Mouse (Mus musculus): Measurements from ENCODE around the gene Tmem268.
A peak's percentile ranks its signal among the peaks of the same experiment; 100 is the strongest.

The Tmem268 gene

GRCm38 (mm10) chr4:63558407-63559081, at the start of gene Tmem268:
Tmem268 (plus strand) TSS chr4:63558781.
- peak; percentile 66 for DNase-seq

GRCm38 (mm10) chr4:63512921-63513320, 45.7 kb upstream of the Tmem268 start:
- no peak for DNase-seq

GRCm38 (mm10) chr4:63514454-63514984, 44.1 kb upstream of the Tmem268 start:
- no peak for DNase-seq

DNA sequence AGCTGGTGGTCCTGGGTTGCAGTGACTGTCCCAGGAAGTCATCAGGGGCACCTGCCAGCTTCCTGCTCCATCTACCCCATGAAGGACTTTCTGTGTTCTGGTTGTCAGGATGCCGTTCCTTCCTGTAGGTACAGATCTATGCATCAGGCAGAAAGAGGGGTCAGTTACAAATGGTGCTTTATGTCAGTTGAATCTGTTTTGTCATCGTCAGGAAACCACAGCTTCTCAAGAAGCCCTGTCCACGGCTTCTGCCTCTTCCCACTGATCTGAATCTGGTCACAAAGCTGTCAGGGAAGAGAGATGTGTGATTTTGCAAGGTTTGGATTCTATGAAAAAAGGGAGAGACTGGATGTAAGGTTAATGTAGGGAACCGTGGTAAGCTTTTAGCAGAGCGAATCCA, 43.6 kb upstream of the Tmem268 start:
- no peak for DNase-seq

- DNase-seq = no peak
Observed at GRCm38 (mm10) chr4:63521813-63522419, 36.7 kb upstream of the Tmem268 start.

DNA sequence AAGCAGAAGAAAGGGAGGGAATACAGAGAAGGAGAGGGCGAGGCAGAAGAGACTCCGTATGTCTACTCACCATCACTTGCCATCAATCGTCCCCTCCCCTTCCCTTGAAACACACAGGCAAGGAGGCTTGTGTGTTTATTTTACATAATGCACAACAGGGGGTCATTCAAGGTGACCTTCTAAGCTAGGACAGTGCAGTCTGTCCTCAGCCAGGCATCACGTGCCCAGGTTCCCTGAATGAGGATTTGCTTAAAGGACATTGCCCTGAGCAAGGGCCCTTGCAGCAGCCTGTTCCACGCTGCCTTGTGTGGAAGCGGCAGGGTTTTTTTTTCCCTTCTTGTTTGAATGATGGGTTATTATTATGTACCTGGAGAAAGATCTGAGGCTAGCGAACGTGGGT, 33.1 kb upstream of the Tmem268 start:
- no peak for DNase-seq

DNA sequence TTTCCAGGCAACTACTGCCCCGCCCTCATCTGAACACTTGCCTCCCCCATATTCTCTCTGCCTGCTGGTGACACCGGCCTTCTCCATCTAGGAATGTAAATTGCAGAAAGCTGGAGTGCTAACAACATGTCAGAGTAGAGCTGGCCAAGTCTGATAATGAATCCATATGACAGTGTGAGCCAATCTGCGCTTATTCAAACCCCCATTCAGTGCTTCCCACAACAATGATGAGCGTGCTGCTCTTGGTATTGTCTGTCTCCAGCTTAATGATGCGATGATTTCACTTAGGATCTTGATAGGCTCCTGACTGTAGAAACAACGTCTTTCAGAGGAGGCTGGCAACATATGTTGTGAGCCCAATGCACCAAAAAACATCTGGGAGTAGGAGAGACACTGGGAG, 29.6 kb upstream of the Tmem268 start:
- no peak for DNase-seq

DNA sequence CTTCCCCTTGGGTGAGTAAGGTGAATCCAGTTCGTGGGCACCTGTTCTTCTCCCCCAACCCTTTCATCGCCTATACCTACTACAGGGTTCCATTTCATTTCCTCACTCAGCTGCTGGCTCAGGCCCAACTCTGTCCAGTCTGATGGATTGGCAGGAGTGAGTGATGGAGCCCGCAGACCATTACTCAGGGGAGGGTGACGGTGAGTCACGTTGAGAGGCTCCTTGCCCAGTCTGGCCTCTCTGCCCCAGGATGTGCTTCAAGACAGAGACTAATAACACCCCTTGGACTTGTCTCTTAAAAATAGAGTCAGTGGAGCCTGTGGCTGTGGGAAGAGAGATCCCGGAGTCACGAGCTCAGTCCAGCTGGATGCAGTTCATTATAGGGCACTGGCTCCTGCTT, 28.2 kb upstream of the Tmem268 start:
- no peak for DNase-seq

- DNase-seq = no peak
Observed at GRCm38 (mm10) chr4:63537602-63538001, 21.0 kb upstream of the Tmem268 start.

DNA sequence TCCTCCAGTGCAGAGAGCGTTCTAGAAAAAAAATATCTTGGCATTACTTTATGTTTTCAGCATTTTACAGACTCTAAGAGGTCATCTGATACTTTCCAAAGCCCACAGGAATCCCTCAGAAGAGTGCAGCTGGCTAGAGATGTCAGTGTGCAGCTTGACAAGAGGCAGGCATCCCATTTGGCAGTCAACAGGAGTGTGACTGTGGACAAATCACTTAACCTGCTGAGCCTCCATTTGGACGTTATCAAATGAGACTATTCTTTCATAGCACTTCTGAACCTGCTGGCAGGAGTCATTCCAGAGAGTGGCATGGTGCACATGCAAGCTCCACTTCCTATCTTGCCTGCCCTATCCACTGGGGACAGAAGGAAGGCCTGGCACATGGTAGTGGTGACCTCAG, 16.4 kb upstream of the Tmem268 start:
- no peak for DNase-seq

DNA sequence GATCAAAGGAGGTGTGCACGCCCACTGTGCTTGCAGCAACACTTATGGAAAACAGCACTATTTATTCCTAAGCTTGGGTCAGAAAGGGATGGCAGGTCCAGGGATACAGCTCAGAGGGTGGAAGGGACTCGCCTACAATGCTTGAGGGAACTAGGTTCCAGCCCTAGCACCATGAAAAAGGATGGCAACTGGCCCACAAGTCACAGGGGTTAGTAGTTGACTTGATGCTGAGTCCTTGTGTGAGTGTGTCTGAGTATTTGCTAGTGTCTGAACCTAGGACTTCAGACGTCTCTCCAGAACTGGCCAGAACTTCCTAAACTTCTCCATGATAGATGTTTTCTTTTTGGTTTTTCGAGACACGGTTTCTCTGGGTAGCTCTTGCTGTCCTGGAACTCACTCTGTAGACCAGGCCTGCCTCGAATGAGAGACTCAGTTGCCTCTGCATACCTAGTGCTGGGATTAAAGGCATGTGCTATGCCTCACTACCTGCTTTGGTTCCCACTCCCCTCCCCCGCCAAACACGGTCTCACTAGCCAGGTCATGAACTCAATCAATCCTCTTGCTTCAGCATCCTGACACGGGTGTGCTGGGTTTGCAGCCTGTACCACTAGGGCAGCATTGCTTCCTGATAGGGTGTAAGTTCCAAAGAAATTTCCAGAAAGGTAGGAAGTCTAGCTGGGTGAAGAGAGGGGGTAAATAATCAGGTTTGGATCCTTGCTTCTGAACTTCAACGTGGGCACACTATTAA, 14.7 kb upstream of the Tmem268 start:
- no peak for DNase-seq

DNA sequence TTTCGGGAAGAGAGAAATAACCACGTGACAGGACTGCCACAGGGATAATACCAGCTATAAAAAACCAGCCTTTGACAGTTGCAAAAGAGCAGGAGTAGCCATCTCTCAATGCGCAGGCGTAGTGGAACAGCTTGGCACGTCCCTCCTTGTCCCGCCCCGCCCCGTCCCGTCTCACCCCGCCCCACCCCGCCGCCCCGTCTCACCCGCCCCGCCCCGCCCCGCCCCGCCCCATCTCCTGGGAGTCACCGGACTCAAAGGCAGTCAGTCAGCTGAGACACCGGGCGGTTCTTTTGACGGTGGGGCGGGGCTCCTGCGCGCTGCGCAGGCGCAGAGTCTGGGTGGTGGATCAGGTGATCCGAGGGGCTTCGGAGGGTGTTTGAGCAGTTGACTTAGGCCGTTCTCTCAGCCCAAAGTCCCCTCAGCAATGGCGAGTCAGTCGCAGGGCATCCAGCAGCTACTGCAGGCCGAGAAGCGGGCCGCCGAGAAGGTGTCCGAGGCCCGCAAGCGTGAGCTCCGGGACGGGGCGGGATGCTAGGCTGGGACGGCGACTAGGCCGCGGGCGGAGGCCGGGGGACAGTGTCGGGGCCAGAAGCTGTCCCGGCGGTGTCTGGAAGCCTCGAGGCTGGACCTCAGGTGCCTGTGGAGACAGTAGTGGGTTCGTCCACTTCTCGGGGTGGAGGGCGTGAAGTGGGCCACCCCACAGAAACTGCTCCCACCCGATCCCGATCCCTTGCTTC, 13.9 kb upstream of the Tmem268 start, which contains the start of gene Atp6v1g1:
Gene Atp6v1g1, plus strand, starts transcription at position 279 of the 737 bp plus-strand sequence.
- peak; percentile 94 for DNase-seq

DNA sequence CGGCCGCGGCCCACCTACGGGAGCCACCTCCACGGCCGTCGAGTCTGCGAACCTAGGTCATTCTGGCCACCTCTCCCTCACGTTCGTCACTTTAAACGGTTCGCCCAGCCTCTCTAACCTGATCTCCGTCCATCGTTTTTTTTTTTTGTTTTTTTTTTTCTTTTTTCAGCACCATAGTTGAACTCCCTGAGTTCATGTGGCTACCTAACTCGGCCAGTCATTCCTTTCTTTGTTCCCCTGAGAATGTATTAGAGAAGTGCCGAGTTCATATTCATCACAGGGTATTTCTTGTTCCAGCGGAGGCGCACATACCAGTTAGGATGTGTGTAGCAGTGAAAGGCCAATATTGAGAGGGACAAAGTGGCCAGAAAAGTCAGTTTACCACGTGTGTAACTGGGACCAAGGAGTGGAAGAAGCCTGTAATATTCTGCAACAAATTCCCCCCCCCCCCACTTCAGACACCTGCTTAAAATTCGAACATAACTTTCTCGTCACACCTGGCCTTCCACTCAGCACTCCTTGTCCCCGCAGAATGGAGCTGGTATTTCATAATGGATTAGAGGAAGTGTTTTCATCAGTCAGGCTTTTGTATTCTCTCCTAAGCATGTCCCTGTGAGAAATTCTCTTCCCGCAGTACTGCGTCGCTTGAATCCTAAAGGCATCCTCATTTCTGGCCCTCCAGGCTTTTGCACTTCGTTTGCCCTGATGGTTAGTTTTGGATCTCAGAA, 13.2 kb upstream of the Tmem268 start:
- no peak for DNase-seq

DNA sequence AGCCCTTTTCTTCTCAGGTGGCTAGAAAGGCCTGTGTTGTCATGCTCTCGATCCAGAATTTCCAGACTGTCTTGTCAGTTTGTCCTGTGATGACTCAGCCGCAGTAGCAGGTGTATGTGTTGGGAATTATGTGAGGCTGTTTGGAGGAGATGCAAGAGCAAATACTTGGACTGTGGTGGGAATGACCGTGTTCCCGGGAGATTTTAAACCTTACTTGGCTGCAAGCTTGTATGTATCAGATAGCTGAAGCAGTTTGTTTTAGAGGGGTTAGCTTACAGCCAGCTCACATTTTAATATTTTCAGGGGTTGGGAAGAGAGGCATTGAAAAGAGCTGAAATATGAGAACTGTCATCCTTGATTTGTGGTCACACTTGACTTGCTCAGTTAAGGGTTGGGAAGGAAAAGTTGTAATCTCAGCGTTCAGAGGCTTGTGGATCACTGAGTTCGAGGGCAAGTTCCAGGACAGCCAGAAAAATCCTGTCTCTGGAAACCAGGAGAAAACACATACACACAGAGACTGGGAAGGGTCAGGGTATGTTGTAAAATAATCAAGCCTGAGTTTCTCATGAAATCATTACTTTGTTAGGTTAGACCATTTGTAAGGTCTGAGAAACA, 12.0 kb upstream of the Tmem268 start:
- DNase-seq = no peak

DNA sequence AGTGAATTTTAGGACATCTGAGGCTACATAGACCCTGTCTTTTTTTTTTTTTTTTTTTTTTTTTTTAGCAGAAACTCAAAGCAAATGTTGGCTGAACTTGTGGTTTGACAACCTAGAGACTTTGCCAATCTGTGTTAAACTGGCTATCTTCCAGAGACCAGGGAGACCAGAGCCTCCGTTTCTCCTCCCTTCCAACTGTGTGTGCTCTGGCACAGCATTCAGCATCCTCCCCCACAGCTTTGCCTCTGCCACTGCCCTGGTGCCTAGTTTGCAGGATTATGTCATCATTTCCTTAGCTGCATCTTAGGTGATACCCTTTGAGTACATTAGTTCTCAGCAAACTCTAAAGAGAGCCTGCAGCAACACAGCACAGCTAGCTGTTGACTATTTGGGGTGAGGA, 10.8 kb upstream of the Tmem268 start:
- DNase-seq = no peak

DNA sequence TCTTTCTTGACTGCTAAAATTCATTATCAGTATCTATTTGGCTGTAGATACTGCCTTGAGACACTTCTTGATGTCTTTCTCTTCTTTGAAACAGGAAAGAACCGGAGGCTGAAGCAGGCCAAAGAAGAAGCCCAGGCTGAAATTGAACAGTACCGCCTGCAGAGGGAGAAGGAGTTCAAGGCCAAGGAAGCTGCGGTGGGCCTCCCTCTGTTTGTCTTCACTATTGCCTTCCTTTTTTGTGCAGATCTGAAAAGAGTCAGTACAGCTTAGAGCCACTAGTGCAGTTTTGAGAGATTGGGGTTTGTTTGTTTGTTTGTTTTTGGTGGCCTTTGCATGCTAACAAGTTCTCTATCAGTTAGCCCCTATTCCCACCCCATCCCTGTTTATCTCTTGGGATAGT, 10.1 kb upstream of the Tmem268 start:
- no peak for DNase-seq

- no peak for DNase-seq
Observed at GRCm38 (mm10) chr4:63550908-63551307, 7.7 kb upstream of the Tmem268 start.

DNA sequence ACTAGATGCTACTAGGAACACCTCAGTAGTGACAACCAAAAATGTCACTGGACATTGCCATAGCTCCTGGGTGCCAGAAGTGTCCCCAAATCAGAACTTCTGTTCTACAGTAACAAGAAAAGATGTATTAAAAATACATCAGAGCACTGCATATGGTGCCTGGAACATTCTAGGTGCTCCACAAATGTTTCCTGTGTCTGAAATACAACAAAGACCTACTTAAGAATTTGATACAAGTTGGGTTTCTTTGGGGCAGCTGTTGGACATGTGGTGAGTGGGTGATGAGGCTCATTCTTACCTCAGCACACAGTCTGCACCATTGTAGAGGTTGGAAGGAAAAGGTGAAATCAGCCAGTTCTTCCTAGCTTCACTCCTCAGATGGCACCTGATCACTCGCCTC, 5.7 kb upstream of the Tmem268 start:
- no peak for DNase-seq

DNA sequence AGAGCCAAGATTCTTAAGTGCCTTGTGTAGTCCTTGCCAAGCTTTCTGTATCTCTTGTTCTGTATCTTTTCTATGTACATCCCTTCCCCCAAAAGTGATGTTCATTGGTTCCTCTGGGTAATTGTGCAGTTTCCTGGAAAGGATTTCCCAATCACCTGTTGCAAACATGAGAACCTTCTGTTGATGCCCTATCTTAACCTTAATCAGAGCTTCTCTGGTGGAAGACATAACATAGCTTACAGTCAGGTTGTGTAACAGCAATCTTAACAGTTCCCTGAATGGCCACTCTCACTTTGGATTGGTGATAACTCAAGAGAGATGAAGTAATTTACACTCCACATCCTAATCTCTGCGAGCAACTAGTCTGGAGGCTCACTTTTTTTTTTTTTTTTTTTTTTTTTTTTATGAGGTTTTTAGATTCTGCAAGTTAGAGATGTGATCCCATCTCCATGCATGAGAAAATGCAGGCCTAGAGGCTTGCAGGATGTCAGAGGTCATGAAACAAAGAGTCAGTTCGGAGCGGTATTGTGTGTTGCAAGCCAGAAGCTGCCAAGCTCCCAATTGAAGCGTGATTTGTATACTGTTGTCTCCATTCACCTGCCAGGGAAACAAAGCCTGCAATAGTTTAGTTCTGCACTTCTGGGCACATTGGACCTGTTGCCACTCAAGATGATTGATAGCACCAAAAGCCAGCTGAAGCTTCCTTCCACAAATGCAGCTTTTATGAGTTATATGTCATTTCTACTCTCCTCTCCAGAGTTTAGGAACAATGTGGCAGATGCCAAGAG, 4.6 kb upstream of the Tmem268 start:
- no peak for DNase-seq

DNA sequence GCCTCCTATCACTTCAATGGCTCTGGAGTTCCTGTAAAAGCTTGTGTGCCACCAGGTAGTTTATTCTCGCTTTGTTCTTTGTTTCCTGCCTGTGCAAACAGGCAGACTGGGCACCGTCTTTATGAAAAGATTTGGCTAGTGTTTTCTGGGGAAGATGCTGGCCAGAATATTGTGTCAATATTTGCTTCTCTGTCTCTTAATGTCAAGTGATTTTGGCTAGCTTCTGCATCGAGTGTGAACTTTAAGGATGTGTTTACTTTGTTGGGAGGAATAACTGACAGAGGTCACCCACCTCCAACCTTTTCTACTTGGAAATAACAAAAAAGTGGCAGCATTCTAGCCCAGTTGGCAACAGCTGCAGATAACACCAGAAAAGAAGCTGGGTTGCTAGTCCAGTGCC, 4.0 kb upstream of the Tmem268 start:
- no peak for DNase-seq

- DNase-seq = no peak
Observed at GRCm38 (mm10) chr4:63555111-63555510, 3.5 kb upstream of the Tmem268 start.
